12 mouse cellular contexts compared by ENCODE assay signal in the genomic region with DNA sequence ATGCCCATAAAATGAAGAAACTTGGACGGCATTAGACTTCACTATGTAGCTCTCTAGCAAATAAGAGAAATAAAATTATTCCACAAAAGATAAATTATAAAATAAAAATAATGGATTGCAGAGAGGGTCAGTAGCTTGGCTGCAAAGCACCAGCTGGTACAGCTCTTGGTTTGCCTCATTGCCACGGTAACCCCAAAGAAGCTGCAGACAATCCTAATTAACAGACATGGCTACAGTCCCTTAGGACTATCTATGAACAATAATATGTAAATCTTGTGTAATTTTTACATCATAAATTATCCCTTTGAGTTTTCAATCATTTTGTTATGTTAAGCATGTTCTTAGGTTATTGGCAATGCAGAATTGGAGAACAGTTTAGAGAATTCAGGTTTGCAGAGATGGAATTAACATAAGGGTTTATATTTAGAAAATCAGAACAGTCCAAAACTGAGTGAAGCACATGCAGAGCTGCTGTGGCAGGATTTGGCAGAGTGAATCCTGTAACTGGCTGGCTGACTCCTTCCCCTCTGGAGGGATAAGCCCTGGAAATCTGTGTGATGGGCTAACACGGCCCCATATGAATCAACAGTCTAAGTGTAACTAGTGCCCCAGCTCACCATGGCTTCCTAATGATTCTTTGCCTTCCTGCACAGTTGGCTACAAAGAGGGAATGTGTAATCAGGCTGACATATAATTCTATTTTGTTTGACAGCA.
DNase-seq lines count a peak whose midpoint lies in the region; ATAC-seq and TF ChIP-seq lines count a peak whose summit lies in the region.
"Had no signal": no experiment of that assay in that cellular context is flagged by ENCODE, and none has a peak within 500 bp of the region (broad histone marks: within the 10 kb centered on the region; RNA-seq: fewer than 3 reads in every experiment).

No protein-coding gene starts in this region.

- no peaks in the 10 kb centered on the region for H3K9me3 ChIP-seq in forebrain, embryonic 12.5 days
- H3K9me3 ChIP-seq in hindbrain, postnatal 0 days (ENCODE audit: low read length), result no peaks in the 10 kb centered on the region
- H3K9me3 ChIP-seq in lung, postnatal 0 days (ENCODE audit: low read length), result no peaks in the 10 kb centered on the region
- H3K9me3 ChIP-seq: embryonic facial prominence, embryonic 15.5 days; limb, embryonic 10.5 days; liver, embryonic 15.5 days had no signal

- H3K4me1 ChIP-seq in forebrain, embryonic 12.5 days, result no peaks in the 10 kb centered on the region
- H3K4me1 ChIP-seq in hindbrain, postnatal 0 days (ENCODE audit: insufficient read depth, low read length), result no peaks in the 10 kb centered on the region
- no peaks in the 10 kb centered on the region for H3K4me1 ChIP-seq in lung, postnatal 0 days (ENCODE audit: insufficient read depth, low read depth, low read length)
- H3K4me1 ChIP-seq: embryonic facial prominence, embryonic 15.5 days; limb, embryonic 10.5 days; liver, embryonic 15.5 days had no signal

- TF ChIP-seq CTCF in hindbrain, postnatal 0 days (IDR thresholded peaks at IDR 0.05; ENCODE audit: low read depth), result no peak
- TF ChIP-seq CTCF in lung, postnatal 0 days (IDR thresholded peaks at IDR 0.05), result no peak

- DNase-seq in kidney, postnatal 4 days, result peak; percentile 6 to 12
- DNase-seq in kidney, postnatal 25 days, result no peak
- peak; percentile 62 for DNase-seq in brain, adult 2 months (ENCODE audit: low read depth, low spot score)
- DNase-seq in hindbrain, postnatal 0 days (ENCODE audit: low spot score), result peak; percentile 35
- DNase-seq in lung, postnatal 0 days (ENCODE audit: low spot score), result no peak
- no peak for DNase-seq in gastrocnemius, postnatal 10 days
- DNase-seq: lung, postnatal 36 days; spleen, adult 18-20 months had no signal

- ATAC-seq in forebrain, embryonic 12.5 days (ENCODE audit: low FRiP score), result peak; percentile 86; the same call in 1 of the 2 replicates
- ATAC-seq in hindbrain, postnatal 0 days, result peak; percentile 84
- ATAC-seq in lung, postnatal 0 days, result no peak

- H3K27me3 ChIP-seq in forebrain, embryonic 12.5 days, result no peaks in the 10 kb centered on the region
- H3K27me3 ChIP-seq in hindbrain, postnatal 0 days (ENCODE audit: insufficient read depth, low read length), result no peaks in the 10 kb centered on the region
- H3K27me3 ChIP-seq in lung, postnatal 0 days (replicated peaks; ENCODE audit: insufficient read depth, low read length), result no peaks in the 10 kb centered on the region
- H3K27me3 ChIP-seq: embryonic facial prominence, embryonic 15.5 days; liver, embryonic 15.5 days had no signal

- no peaks in the 10 kb centered on the region for H3K36me3 ChIP-seq in forebrain, embryonic 12.5 days (replicated peaks)
- H3K36me3 ChIP-seq in hindbrain, postnatal 0 days (ENCODE audit: insufficient read depth, low read length), result no peaks in the 10 kb centered on the region
- H3K36me3 ChIP-seq in lung, postnatal 0 days (ENCODE audit: insufficient read depth, low read length), result no peaks in the 10 kb centered on the region
- H3K36me3 ChIP-seq: embryonic facial prominence, embryonic 15.5 days; limb, embryonic 10.5 days; liver, embryonic 15.5 days had no signal

- H3K4me3 ChIP-seq in forebrain, embryonic 12.5 days (replicated peaks), result no peak overlapping the region
- H3K4me3 ChIP-seq in hindbrain, postnatal 0 days (ENCODE audit: low read length), result no peak overlapping the region
- H3K4me3 ChIP-seq in lung, postnatal 0 days (ENCODE audit: low read depth, low read length), result no peak overlapping the region
- H3K4me3 ChIP-seq: embryonic facial prominence, embryonic 15.5 days; limb, embryonic 10.5 days; liver, embryonic 15.5 days had no signal

- no peak for TF ChIP-seq EP300 in lung, postnatal 0 days (IDR thresholded peaks at IDR 0.05)

- no peak overlapping the region for H3K4me2 ChIP-seq in forebrain, embryonic 12.5 days
- no peak overlapping the region for H3K4me2 ChIP-seq in hindbrain, postnatal 0 days (ENCODE audit: low read depth, low read length)
- no peak overlapping the region for H3K4me2 ChIP-seq in lung, postnatal 0 days (replicated peaks; ENCODE audit: low read depth, low read length)
- H3K4me2 ChIP-seq: embryonic facial prominence, embryonic 15.5 days; liver, embryonic 15.5 days had no signal

- 72% methylated on average over 3 of the region's 3 CpGs for WGBS in forebrain, embryonic 12.5 days
- 40% methylated on average over 3 of the region's 3 CpGs for WGBS in hindbrain, postnatal 0 days
- WGBS in lung, postnatal 0 days, result 83% methylated on average over 3 of the region's 3 CpGs

- H3K27ac ChIP-seq in forebrain, embryonic 12.5 days, result no peak overlapping the region
- no peak overlapping the region for H3K27ac ChIP-seq in hindbrain, postnatal 0 days
- H3K27ac ChIP-seq in lung, postnatal 0 days (ENCODE audit: low read length), result no peak overlapping the region
- H3K27ac ChIP-seq: embryonic facial prominence, embryonic 15.5 days; limb, embryonic 10.5 days; liver, embryonic 15.5 days had no signal

- H3K9ac ChIP-seq in forebrain, embryonic 12.5 days, result no peak overlapping the region
- H3K9ac ChIP-seq in hindbrain, postnatal 0 days (replicated peaks; ENCODE audit: low read length), result no peak overlapping the region
- H3K9ac ChIP-seq in lung, postnatal 0 days (replicated peaks; ENCODE audit: low read depth), result no peak overlapping the region
- H3K9ac ChIP-seq: embryonic facial prominence, embryonic 15.5 days; liver, embryonic 15.5 days had no signal

Comparison
In these comparisons a context has a peak if more than half of its experiments do, and no peak if none do; other contexts are left out.
1. DNase-seq: peak in kidney, postnatal 4 days (2 of 2), brain, adult 2 months (single experiment) and hindbrain, postnatal 0 days (single experiment); none in kidney, postnatal 25 days (0 of 2), lung, postnatal 0 days (single experiment) and gastrocnemius, postnatal 10 days (single experiment).